Mouse (Mus musculus): ENCODE data around the gene Rrp7a. TPM values are rescaled to one million over a fixed set of nuclear protein-coding genes. Genes with fewer than 3 reads are reported as not detected.
"Not testable (repeated sequence)": the region's sequence is repeated elsewhere in the genome, so short reads cannot be mapped to it uniquely, and the experiment has no call there.

Gene Rrp7a
- polyA plus RNA-seq, 1 experiment from 2014 or later, result 45.8 TPM

DNA sequence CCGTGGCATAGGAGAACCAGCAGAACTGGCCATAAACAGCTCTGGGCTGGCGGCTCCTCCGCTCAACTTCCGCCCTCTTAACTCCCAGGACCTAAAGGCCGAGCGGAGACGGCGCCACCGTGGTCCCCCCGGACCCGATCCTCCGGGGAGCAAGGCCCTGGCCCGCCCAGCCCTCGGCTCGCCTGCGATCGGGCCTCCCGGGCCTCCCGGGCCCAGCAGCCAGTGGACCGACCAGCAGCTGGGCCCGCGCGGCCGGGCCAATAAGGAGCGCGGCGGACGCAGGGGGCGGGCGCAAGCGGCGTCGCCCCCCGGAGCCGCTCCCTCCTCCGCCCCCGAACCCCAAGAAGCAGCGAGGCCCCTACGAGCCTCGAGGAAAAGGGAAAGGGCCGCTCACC is 26.2 kb upstream of the Rrp7a start:
- peak overlapping the region; percentile 93 for H3K4me3 ChIP-seq (ENCODE audit: inconsistent target)
- peak overlapping the region; percentile 87 for H3K27ac ChIP-seq
- peaks cover 49% of the 10 kb centered on the region for H3K79me2 ChIP-seq (ENCODE audit: inconsistent target)
- 2% methylated on average over 38 of the region's 41 CpGs for WGBS (ENCODE audit: missing documents)
- peaks cover 7% of the 10 kb centered on the region; the same call in 1 of the 2 replicates for H3K36me3 ChIP-seq (ENCODE audit: inconsistent target)

DNA sequence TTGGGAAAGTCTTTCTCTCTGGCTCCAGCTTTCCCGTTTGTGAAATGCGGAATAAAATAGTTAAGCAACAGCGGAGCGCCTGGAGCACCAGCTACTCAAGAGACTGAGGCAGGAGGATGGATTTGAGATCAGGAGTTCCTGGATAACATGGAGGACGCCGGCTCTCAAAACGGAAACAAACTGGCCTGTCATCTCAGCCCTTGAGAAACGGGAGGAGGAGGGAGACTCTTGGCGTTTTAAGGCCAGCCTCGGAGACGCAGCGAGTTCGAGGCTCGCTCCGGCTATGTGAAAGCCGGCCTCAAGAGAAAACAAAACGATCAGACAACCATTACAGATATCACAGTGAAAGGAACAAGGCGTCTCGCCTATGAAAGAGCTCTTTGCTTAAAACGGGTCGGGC is 25.8 kb upstream of the Rrp7a start:
- peak overlapping the region; percentile 93 for H3K4me3 ChIP-seq (ENCODE audit: inconsistent target)
- WGBS (ENCODE audit: missing documents), result under 1% methylated on average over 21 of the region's 21 CpGs
- H3K79me2 ChIP-seq (ENCODE audit: inconsistent target), result peaks cover 53% of the 10 kb centered on the region
- H3K27ac ChIP-seq, result peak overlapping the region; percentile 81
- H3K36me3 ChIP-seq (ENCODE audit: inconsistent target), result peaks cover 7% of the 10 kb centered on the region; the same call in 1 of the 2 replicates

DNA sequence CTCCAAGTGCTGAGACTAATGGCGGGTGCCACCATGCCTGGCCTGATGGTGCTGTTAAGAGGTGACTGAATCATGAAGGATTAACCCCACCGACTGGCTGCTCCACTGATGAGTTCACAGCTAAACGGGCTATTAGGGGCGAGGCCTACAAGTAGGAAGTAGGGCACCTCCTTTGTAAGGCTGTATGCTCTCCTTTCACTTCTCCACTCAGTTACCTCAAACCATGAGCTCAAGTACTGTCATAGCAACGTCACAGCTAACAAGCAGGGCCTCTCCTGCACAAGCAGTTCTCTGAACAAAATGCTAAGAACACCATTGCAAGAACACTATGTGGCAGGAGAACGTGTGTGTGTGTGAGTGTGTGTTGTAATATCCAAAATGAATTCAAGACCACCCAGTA is 22.9 kb upstream of the Rrp7a start:
- H3K4me3 ChIP-seq (ENCODE audit: inconsistent target), result no peak overlapping the region
- WGBS (ENCODE audit: missing documents), result 49% methylated on average over 6 of the region's 6 CpGs
- H3K36me3 ChIP-seq (ENCODE audit: inconsistent target), result peaks cover 7% of the 10 kb centered on the region; the same call in 1 of the 2 replicates
- peaks cover 82% of the 10 kb centered on the region for H3K79me2 ChIP-seq (ENCODE audit: inconsistent target)
- H3K27ac ChIP-seq, result no peak overlapping the region

DNA sequence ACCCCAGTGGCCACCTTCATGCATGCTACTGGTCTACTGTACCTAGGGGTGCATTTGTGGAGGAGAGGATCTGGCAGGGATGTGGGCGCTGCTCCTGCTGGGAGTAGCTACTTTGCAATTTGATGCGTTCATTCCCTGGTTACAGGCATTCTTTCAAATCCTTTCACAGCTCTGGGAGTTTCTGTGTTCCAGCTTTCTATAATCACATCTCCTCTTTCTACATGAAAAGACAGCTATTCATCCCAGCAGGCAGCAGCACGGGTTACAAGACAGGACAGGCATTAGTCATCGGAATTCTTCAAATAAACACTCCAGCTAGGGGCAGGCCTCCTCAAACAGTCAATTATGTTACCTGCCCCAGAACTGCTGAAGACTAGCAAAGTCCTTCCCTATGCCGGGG is 20.3 kb upstream of the Rrp7a start:
- Histone ChIP-seq H3K27ac (no peak overlapping the region), H3K36me3 (ENCODE audit: inconsistent target) (peaks cover 17% of the 10 kb centered on the region; the same call in 1 of the 2 replicates), H3K79me2 (ENCODE audit: inconsistent target) (peaks cover 100% of the 10 kb centered on the region), H3K4me3 (ENCODE audit: inconsistent target) (no peak overlapping the region)
- 99% methylated on average over 5 of the region's 5 CpGs for WGBS (ENCODE audit: missing documents)

DNA sequence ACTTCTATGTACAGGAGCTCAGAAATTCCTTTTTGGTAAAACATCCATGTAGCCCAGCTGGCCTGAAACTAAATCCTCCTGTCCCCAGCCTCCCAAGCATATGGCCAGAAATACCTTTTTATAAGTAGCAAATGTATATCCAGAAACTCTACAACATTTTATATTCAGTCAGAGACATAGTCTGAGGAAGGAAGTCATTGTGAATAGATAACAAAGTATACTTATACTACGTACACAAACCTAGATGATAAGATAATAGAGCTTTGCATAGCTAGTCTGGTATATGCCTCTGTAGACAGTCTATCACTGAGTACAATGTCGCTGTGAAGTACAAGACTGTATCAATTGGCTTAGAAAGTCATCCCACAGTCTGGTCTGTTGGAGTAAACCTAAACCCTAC is 13.1 kb upstream of the Rrp7a start:
- H3K27ac ChIP-seq, result no peak overlapping the region
- H3K36me3 ChIP-seq (ENCODE audit: inconsistent target), result peaks cover 49% of the 10 kb centered on the region
- peaks cover 96% of the 10 kb centered on the region for H3K79me2 ChIP-seq (ENCODE audit: inconsistent target)
- 100% methylated on average over 2 of the region's 2 CpGs for WGBS (ENCODE audit: missing documents)
- H3K4me3 ChIP-seq (ENCODE audit: inconsistent target), result no peak overlapping the region

DNA sequence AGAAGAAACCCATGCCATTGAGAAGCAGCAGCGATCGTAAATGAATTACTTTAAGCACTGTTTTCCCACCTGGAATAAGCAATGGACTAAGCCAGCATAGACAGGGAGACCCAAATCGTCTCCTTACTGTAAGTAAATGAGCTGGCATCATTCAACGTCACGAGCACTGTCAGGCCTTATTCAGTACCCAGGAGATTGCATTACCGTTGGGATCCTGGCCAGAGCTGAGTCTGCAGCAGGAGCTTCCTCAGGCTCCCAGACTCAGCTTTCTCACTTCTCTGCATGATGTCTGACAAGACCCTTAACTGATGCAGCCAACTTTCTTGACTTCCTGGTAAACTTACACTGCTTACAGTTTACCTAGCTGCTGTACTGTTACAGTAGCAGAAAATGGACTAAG is 12.1 kb upstream of the Rrp7a start:
- WGBS (ENCODE audit: missing documents), result 83% methylated on average over 6 of the region's 6 CpGs
- no peak overlapping the region for H3K4me3 ChIP-seq (ENCODE audit: inconsistent target)
- H3K36me3 ChIP-seq (ENCODE audit: inconsistent target), result peaks cover 53% of the 10 kb centered on the region
- H3K79me2 ChIP-seq (ENCODE audit: inconsistent target), result peaks cover 86% of the 10 kb centered on the region
- H3K27ac ChIP-seq, result 0 out of 2 replicates have a peak overlapping the region, but pooled peaks have one; percentile 22

DNA sequence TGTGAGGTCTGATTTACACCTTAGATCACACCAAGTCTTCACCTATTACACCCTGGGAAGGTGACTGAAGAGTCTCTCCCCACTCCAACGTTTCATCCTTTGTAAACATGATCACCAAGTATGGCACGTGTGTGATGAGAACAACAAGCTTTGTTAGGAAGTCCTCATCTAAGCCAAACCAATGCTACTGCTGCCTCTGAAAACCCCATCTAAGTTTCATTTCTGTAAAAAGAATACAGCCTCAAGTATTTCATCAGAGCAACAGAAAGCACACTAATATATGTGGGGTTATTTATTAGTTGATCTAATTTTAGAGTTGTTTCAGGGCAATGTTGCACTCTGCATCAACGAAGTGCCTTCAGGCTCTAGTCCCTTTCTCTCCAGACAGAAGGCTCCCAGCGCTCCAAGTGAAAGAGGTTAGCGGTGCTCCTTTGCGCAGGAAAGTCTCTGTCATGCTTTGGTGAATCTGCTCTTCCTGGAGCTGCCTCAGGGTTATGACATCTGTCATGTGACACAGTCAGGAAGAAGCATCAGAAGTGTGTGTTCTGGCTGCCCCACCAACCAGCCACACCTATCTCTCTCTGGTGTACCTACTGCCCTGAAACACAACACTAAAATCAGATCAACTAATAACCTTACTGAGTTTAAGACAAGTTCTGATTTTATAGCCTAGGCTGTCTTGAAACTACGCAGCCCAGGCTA is 7.1 kb upstream of the Rrp7a start:
- WGBS (ENCODE audit: missing documents), result 60% methylated on average over 7 of the region's 7 CpGs
- no peak overlapping the region for H3K4me3 ChIP-seq (ENCODE audit: inconsistent target)

DNA sequence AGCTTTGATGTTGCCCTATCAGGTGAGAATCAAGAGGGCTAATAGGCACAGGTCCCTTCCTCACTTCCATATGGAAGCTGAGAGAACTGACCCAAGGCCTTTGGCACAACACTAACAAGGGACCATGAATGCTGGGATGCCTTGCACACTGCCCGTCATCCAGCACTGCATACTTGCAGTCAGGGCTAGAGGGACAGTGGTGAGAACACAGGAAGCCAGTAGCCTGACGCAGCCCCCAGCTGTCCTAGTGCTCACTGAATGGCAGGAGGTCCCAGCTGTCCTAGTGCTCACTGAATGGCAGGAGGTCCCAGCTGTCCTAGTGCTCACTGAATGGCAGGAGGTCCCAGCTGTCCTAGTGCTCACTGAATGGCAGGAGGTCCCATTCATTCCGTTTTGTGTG is 4.4 kb upstream of the Rrp7a start:
- WGBS (ENCODE audit: missing documents), result 85% methylated on average over 3 of the region's 3 CpGs
- H3K27ac ChIP-seq; H3K4me3 ChIP-seq (ENCODE audit: inconsistent target): not testable (repeated sequence)
- H3K36me3 ChIP-seq (ENCODE audit: inconsistent target), result peaks cover 50% of the 10 kb centered on the region
- peaks cover 11% of the 10 kb centered on the region; the same call in 1 of the 2 replicates for H3K79me2 ChIP-seq (ENCODE audit: inconsistent target)

More for the DNA sequence above, 7.1 kb upstream of the Rrp7a start:
- peaks cover 62% of the 10 kb centered on the region for H3K36me3 ChIP-seq (ENCODE audit: inconsistent target)
- peak overlapping the region; percentile 55 for H3K27ac ChIP-seq
- peaks cover 36% of the 10 kb centered on the region; the same call in 1 of the 2 replicates for H3K79me2 ChIP-seq (ENCODE audit: inconsistent target)

DNA sequence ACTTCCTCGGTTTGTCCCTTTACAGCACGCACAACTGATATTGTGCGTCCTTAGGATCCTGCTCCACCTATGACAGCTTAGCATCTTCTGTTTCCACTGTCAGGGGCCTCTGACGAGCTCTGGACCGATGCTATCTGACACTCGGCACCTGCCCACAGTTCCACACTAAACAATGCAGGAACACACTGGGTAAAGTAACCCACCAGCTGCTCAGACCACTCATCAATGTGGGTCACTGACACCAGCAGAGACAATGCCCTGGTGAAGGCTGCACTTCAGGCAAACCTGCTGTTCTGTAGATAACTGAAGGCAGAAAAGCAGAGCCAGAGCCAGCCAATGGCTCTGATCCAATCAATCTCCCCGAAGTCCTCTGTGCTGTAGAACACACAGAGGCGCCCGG is 4.0 kb upstream of the Rrp7a start:
- H3K36me3 ChIP-seq (ENCODE audit: inconsistent target), result peaks cover 45% of the 10 kb centered on the region
- no peak overlapping the region for H3K4me3 ChIP-seq (ENCODE audit: inconsistent target)
- 92% methylated on average over 9 of the region's 9 CpGs for WGBS (ENCODE audit: missing documents)
- H3K27ac ChIP-seq, result no peak overlapping the region
- peaks cover 11% of the 10 kb centered on the region for H3K79me2 ChIP-seq (ENCODE audit: inconsistent target)

DNA sequence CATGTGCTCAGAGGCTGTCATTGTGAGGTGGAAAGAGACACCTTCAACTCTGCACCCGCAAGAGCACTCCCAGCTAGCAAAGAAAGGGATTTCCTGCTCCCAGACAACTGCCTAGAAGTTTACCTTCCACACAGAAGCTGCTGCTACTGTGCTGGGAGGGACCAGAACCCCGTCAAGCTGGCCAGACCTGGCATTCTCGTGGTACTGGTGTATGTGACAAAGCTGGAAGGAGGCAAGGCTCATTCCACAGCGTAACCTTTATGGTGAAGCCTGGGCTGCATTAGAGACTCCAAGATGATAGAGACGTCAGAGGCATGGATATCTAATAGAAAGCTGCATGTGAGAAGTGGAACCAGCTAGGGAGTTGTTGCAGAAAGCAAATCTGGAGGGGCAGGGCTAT is 2.0 kb upstream of the Rrp7a start:
- Histone ChIP-seq H3K36me3 (ENCODE audit: inconsistent target) (peaks cover 39% of the 10 kb centered on the region), H3K79me2 (ENCODE audit: inconsistent target) (peaks cover 25% of the 10 kb centered on the region), H3K4me3 (ENCODE audit: inconsistent target) (no peak overlapping the region), H3K27ac (no peak overlapping the region)
- WGBS (ENCODE audit: missing documents), result 92% methylated on average over 5 of the region's 5 CpGs

DNA sequence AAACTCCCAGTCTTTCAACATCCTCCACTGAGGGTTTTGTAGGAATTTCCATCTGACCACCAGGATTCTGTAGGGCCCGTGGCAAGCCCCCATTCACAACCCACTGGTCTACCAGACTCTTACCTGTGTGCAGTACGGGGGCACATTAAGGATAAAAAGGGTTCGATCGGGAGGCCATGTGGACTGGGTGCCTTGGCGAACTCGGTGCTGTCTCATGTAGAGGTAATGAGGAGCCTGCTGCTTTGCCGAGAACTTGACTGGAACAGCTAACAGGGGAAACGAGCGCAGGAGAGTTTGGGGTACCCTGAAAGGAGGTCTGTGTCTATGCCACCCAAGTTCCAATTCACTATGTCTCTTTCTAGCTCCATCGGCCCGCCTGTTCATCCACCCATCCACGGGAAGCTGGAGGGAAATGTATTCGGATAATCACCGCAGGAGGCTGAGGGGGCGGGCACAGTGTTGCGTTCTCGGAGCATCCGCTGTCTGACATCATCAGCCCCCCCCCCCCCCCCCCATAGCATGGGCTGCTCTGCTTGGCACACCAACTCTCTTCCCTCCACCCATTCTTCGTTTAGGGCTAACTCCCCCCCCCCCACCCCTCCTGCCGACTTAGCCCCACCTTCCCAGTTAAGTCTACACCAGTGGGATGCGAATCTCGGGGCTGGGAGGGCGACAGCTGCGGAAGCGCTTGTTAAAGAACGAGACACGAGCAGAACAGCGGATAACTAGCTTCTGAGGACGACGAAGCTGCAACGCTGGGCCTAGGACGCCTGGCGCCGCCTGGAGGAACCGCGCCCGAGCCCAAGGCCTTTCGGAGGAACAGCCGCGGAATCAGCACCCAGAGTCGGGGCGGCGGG is 664 bp downstream of the Rrp7a start:
- peak overlapping the region; percentile 54 for H3K27ac ChIP-seq
- H3K4me3 ChIP-seq (ENCODE audit: inconsistent target), result peak overlapping the region; percentile 67
- peaks cover 45% of the 10 kb centered on the region for H3K36me3 ChIP-seq (ENCODE audit: inconsistent target)
- 3% methylated on average over 25 of the region's 43 CpGs for WGBS (ENCODE audit: missing documents)
- peaks cover 32% of the 10 kb centered on the region for H3K79me2 ChIP-seq (ENCODE audit: inconsistent target)

DNA sequence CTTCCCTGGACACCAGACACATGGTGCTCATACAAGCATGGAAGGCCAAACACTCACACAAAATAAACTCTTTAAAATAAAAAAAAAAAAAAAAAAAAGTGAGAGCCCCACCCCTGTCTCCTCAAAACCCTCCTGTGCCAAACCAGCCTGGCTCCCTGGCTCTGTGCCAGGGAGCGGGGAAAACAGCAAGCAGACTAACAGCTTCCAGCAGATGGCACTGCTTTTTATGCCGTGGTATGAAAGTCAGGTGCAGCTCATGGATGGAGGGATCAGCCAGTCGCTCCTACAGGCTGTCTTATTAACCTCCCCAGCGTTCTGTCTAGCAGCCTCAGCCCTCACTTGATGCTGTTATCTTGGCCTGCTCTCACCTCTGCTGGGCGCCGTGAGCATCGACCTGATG is 4.2 kb downstream of the Rrp7a start:
- Histone ChIP-seq H3K27ac (no peak overlapping the region), H3K79me2 (ENCODE audit: inconsistent target) (peaks cover 32% of the 10 kb centered on the region), H3K4me3 (ENCODE audit: inconsistent target) (no peak overlapping the region), H3K36me3 (ENCODE audit: inconsistent target) (peaks cover 53% of the 10 kb centered on the region; the same call in 1 of the 2 replicates)
- 79% methylated on average over 7 of the region's 7 CpGs for WGBS (ENCODE audit: missing documents)

DNA sequence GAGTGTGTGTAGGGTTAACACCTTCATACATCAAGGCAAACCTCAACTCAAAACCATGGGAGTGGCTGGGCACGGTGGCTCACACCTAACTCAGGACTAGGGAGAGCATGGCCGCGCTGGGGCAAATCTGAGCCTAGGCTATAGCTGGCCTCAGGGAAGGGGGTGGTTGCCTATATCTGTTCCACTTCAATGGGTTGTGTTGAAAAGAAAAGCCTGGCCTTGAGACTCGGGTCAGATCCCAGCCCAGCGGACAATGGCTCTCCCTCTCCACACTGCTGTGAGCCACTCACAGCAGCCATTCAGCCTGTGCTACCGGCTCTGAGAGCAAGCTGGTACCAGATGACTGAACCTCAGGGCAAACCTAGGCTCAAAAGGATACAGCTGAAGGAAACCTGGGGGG is 7.5 kb downstream of the Rrp7a start:
- 87% methylated on average over 6 of the region's 6 CpGs for WGBS (ENCODE audit: missing documents)
- H3K79me2 ChIP-seq (ENCODE audit: inconsistent target), result peaks cover 11% of the 10 kb centered on the region
- H3K4me3 ChIP-seq (ENCODE audit: inconsistent target), result no peak overlapping the region
- no peak overlapping the region for H3K27ac ChIP-seq
- H3K36me3 ChIP-seq (ENCODE audit: inconsistent target), result peaks cover 50% of the 10 kb centered on the region; the same call in 1 of the 2 replicates

DNA sequence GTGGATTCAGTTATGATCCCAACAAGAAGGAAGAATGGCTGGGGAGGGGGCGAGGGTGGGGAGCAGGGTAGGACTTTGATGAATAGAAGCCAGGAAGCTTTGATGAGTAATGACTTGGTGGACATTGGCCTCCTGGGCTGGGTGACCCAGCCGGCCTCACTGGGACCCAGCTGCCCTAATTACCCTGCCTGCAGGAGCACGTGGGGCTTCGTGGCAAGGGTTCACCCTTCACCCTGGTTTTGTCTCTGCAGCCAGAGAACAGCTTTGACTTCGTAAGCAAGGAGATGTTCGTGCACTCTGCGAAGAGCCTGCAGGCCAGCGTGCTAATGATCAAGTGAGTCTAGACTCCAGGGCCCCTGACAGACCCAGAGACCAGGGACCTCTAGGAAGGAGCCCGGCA is 8.5 kb downstream of the Rrp7a start:
- WGBS (ENCODE audit: missing documents), result 87% methylated on average over 9 of the region's 9 CpGs
- no peak overlapping the region for H3K27ac ChIP-seq
- no peak overlapping the region for H3K4me3 ChIP-seq (ENCODE audit: inconsistent target)
- H3K79me2 ChIP-seq (ENCODE audit: inconsistent target), result peaks cover 2% of the 10 kb centered on the region; the same call in 1 of the 2 replicates
- peaks cover 47% of the 10 kb centered on the region; the same call in 1 of the 2 replicates for H3K36me3 ChIP-seq (ENCODE audit: inconsistent target)

DNA sequence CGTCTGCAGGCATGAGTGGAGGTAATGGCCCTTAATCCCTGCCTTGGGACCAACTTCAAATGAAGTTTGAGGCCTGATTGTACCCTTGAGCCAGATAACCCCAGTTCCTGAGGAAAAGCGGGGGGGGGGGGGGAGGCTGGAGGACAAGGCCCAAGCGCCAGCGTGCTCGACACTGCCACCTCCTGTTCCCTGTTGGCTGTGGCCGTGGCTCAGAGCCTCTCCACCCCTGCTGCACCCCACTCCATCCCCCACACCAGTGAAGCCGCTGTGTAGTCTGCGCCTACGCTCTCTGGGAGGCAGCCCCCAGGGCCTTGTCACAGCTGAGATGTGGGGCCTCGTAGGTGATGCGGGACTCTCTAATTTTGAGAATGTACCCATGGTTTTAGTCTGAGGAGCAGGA is 9.7 kb downstream of the Rrp7a start:
- H3K4me3 ChIP-seq (ENCODE audit: inconsistent target), result no peak overlapping the region
- no peaks in the 10 kb centered on the region; the same call in 1 of the 2 replicates for H3K79me2 ChIP-seq (ENCODE audit: inconsistent target)
- 30% methylated on average over 10 of the region's 11 CpGs for WGBS (ENCODE audit: missing documents)
- H3K36me3 ChIP-seq (ENCODE audit: inconsistent target), result peaks cover 41% of the 10 kb centered on the region; the same call in 1 of the 2 replicates
- no peak overlapping the region for H3K27ac ChIP-seq
